ENCODE assay signal across 8 mouse cellular contexts in the genomic region with DNA sequence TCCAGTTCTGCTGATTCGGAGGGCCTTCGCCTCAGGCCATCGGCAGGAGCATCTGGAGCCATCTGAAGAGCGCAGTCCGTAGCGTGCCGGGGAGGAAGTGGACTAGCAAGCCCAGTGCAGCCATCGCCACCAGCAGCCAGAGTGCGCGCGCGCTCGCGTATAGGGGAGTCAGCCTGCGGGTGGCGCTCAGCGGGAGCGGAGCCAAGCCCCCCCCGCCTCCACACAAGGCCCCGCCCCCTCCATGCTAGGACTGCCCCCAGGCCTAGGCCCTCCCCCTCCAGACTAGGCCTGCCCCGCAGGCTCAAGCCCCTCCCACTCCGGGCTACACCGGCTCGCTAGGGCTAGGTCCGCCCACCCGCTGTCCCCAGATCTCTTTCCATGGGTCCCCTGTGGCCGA. TPM values are rescaled to one million over a fixed set of nuclear protein-coding genes. Genes with fewer than 3 reads are reported as not detected.
DNase-seq lines count a peak whose midpoint lies in the region; ATAC-seq and TF ChIP-seq lines count a peak whose summit lies in the region.

No protein-coding gene starts in this region.

- peaks cover 51% of the 10 kb centered on the region for H3K36me3 ChIP-seq in G1E (replicated peaks)
- peaks cover 20% of the 10 kb centered on the region for H3K36me3 ChIP-seq in forebrain, embryonic 16.5 days (ENCODE audit: control insufficient read depth, insufficient read depth)
- peaks cover 32% of the 10 kb centered on the region; the same call in 1 of the 2 replicates for H3K36me3 ChIP-seq in lung, postnatal 0 days (ENCODE audit: insufficient read depth, low read length)

- 0% methylated on average over 26 of the region's 27 CpGs for WGBS in forebrain, embryonic 16.5 days
- 4% methylated on average over 23 of the region's 27 CpGs for WGBS in lung, postnatal 0 days

- no peak overlapping the region for H3K27ac ChIP-seq in forebrain, embryonic 16.5 days (ENCODE audit: low read length)
- H3K27ac ChIP-seq in layer of hippocampus, adult 2 months: peak overlapping the region; percentile 69
- no peak overlapping the region for H3K27ac ChIP-seq in lung, postnatal 0 days (ENCODE audit: low read length)

- peak; percentile 94 for DNase-seq in G1E (ENCODE audit: low spot score)
- peak; percentile 76 to 78 for DNase-seq in cerebellum, adult 18-20 months
- peak; percentile 77 for DNase-seq in heart, postnatal 25 days (ENCODE audit: low spot score)
- peak; percentile 80 to 81 for DNase-seq in layer of hippocampus, adult 2 months (ENCODE audit: low spot score in 2 of 2)
- peak; percentile 96 for DNase-seq in lung, postnatal 0 days (ENCODE audit: low spot score)
- DNase-seq in ovary, adult 18-20 months (ENCODE audit: low spot score): peak; percentile 88
- DNase-seq in thymus, adult 18-20 months: peak; percentile 82

- H3K9me3 ChIP-seq in G1E (replicated peaks): no peaks in the 10 kb centered on the region
- H3K9me3 ChIP-seq in forebrain, embryonic 16.5 days (ENCODE audit: control insufficient read depth, low read length): no peaks in the 10 kb centered on the region
- H3K9me3 ChIP-seq in lung, postnatal 0 days (ENCODE audit: low read length): no peaks in the 10 kb centered on the region

- peak overlapping the region; percentile 76 for H3K4me3 ChIP-seq in G1E (ENCODE audit: low read depth, low read length)
- H3K4me3 ChIP-seq in forebrain, embryonic 16.5 days (replicated peaks; ENCODE audit: low read length): peak overlapping the region; percentile 64
- peak overlapping the region; percentile 86 for H3K4me3 ChIP-seq in layer of hippocampus, adult 2 months
- H3K4me3 ChIP-seq in lung, postnatal 0 days (ENCODE audit: low read depth, low read length): peak overlapping the region; percentile 47

- intact Hi-C loops in heart, postnatal 25 days (cut with DNase I): loop anchor here (2.0 to 5.0 kb wide), 2 partner anchors 54 to 126 kb away; no protein-coding TSS in a partner anchor

- H3K9ac ChIP-seq in forebrain, embryonic 16.5 days (replicated peaks; ENCODE audit: low read depth, low read length): peak overlapping the region; percentile 47
- H3K9ac ChIP-seq in lung, postnatal 0 days (replicated peaks; ENCODE audit: low read depth): peak overlapping the region; percentile 3; the same call in 1 of the 2 replicates

- H3K4me2 ChIP-seq in forebrain, embryonic 16.5 days (ENCODE audit: low read length): peak overlapping the region; percentile 94
- H3K4me2 ChIP-seq in lung, postnatal 0 days (replicated peaks; ENCODE audit: low read depth, low read length): peak overlapping the region; percentile 69

- TF ChIP-seq CTCF in G1E (IDR thresholded peaks at IDR 0.05; ENCODE audit: low read depth, low read length): no peak
- TF ChIP-seq CTCF in layer of hippocampus, adult 2 months (conservative IDR thresholded peaks at IDR 0.05): peak; percentile 77
- TF ChIP-seq CTCF in lung, postnatal 0 days (IDR thresholded peaks at IDR 0.05): peak; percentile 71

- peaks cover 39% of the 10 kb centered on the region for H3K4me1 ChIP-seq in G1E (ENCODE audit: insufficient read depth, low read depth, low read length)
- H3K4me1 ChIP-seq in forebrain, embryonic 16.5 days (replicated peaks; ENCODE audit: control insufficient read depth, insufficient read depth, low read length): peaks cover 16% of the 10 kb centered on the region
- H3K4me1 ChIP-seq in lung, postnatal 0 days (ENCODE audit: insufficient read depth, low read depth, low read length): no peaks in the 10 kb centered on the region

- TF ChIP-seq EP300 in lung, postnatal 0 days (IDR thresholded peaks at IDR 0.05): no peak

- H3K27me3 ChIP-seq in G1E (ENCODE audit: insufficient read depth, low read length): peaks cover 16% of the 10 kb centered on the region
- H3K27me3 ChIP-seq in forebrain, embryonic 16.5 days (replicated peaks; ENCODE audit: control insufficient read depth, insufficient read depth, low read length): 0 out of 2 replicates have a peak, but pooled peaks cover 4% of the 10 kb centered on the region
- H3K27me3 ChIP-seq in lung, postnatal 0 days (replicated peaks; ENCODE audit: insufficient read depth, low read length): no peaks in the 10 kb centered on the region

- peak; percentile 76 for ATAC-seq in G1E (ENCODE audit: extremely low read depth, insufficient number of reproducible peaks, low FRiP score, poor library complexity, severe bottlenecking)
- ATAC-seq in forebrain, embryonic 16.5 days: peak; percentile 88
- peak; percentile 94 for ATAC-seq in lung, postnatal 0 days

RNA-seq across cellular contexts. Expression of a gene that starts 1.9 kb away (rescaled TPM):
- not detected in 2 replicates for total RNA-seq in G1E (2014; fragmentation: Nextera tagmentation)
- not detected in 2 replicates for total RNA-seq in G1E (2017)
- polyA plus RNA-seq in G1E (2012): not detected in 2 replicates
- polyA plus RNA-seq in forebrain, embryonic 16.5 days (2015; fragmentation: Nextera tagmentation; extraction: Ambion mirVana): 1.6 TPM in 2 replicates
- total RNA-seq in heart, postnatal 25 days (2021): 1 to 10 TPM; 4.8 to 7.8 TPM
- 1 to 10 TPM; 6.8 to 9.3 TPM for total RNA-seq in layer of hippocampus, adult 2 months (2021)
- polyA plus RNA-seq in lung, postnatal 0 days (2015; fragmentation: Nextera tagmentation; extraction: Ambion mirVana): 21.8 and 21.9 TPM in 2 replicates

RNA-seq across cellular contexts. Expression of a gene that starts 25.8 kb away (rescaled TPM):
- total RNA-seq in G1E (2014; fragmentation: Nextera tagmentation) (18.4 and 24.2 TPM in 2 replicates), G1E (2017) (15.6 and 18.3 TPM in 2 replicates)
- 106 and 120 TPM in 2 replicates for polyA plus RNA-seq in G1E (2012)
- polyA plus RNA-seq in forebrain, embryonic 16.5 days (2015; fragmentation: Nextera tagmentation; extraction: Ambion mirVana): 30.6 and 33.5 TPM in 2 replicates
- total RNA-seq in heart, postnatal 25 days (2021): 10 to 100 TPM; 85.3 to 86.5 TPM
- 10 to 100 TPM; 91.2 to 93.0 TPM for total RNA-seq in layer of hippocampus, adult 2 months (2021)
- polyA plus RNA-seq in lung, postnatal 0 days (2015; fragmentation: Nextera tagmentation; extraction: Ambion mirVana): 43.4 and 44.4 TPM in 2 replicates

RNA-seq across cellular contexts. Expression of a gene that starts 25.9 kb away (rescaled TPM):
- 118 and 252 TPM in 2 replicates for total RNA-seq in G1E (2014; fragmentation: Nextera tagmentation)
- total RNA-seq in G1E (2017): 663 and 687 TPM in 2 replicates
- 134 and 138 TPM in 2 replicates for polyA plus RNA-seq in G1E (2012)
- polyA plus RNA-seq in forebrain, embryonic 16.5 days (2015; fragmentation: Nextera tagmentation; extraction: Ambion mirVana): 305 and 322 TPM in 2 replicates
- 100 to 1,000 TPM; 265 to 324 TPM for total RNA-seq in heart, postnatal 25 days (2021)
- 100 to 1,000 TPM; 444 to 465 TPM for total RNA-seq in layer of hippocampus, adult 2 months (2021)
- 405 and 426 TPM in 2 replicates for polyA plus RNA-seq in lung, postnatal 0 days (2015; fragmentation: Nextera tagmentation; extraction: Ambion mirVana)

RNA-seq across cellular contexts. Expression of a gene that starts 55.6 kb away (rescaled TPM):
- total RNA-seq in G1E (2014; fragmentation: Nextera tagmentation): 34.4 and 44.8 TPM in 2 replicates
- total RNA-seq in G1E (2017): 5.5 and 6.1 TPM in 2 replicates
- polyA plus RNA-seq in G1E (2012): 15.2 and 17.8 TPM in 2 replicates
- polyA plus RNA-seq in forebrain, embryonic 16.5 days (2015; fragmentation: Nextera tagmentation; extraction: Ambion mirVana): 3.9 and 4.3 TPM in 2 replicates
- 10 to 100 TPM; 11.5 to 12.9 TPM for total RNA-seq in heart, postnatal 25 days (2021)
- total RNA-seq in layer of hippocampus, adult 2 months (2021): 10 to 100 TPM; 10.1 to 10.8 TPM
- 5.2 and 6.2 TPM in 2 replicates for polyA plus RNA-seq in lung, postnatal 0 days (2015; fragmentation: Nextera tagmentation; extraction: Ambion mirVana)

Comparison
In these comparisons a context has a peak if more than half of its experiments do, and no peak if none do; other contexts are left out.
1. RNA of a gene that starts 1.9 kb away (total RNA-seq): 6.8 to 9.3 TPM in layer of hippocampus, adult 2 months and 4.8 to 7.8 TPM in heart, postnatal 25 days; not detected in G1E; every median in the first group is over 4 times any median in the second.
2. Peak in every context shown above with its lines, with median percentiles within 50 percentile points of each other: ATAC-seq, DNase-seq and H3K4me3 ChIP-seq.